9 mouse cellular contexts compared by ENCODE assay signal in genomic region chr12:104912281-104912933, GRCm38 (mm10). TPM values are rescaled to one million over a fixed set of nuclear protein-coding genes. Genes with fewer than 3 reads are reported as not detected.
DNase-seq lines count a peak whose midpoint lies in the region.
"Had no signal": no experiment of that assay in that cellular context is flagged by ENCODE, and none has a peak within 500 bp of the region (broad histone marks: within the 10 kb centered on the region; RNA-seq: fewer than 3 reads in every experiment).

No protein-coding gene starts in this region.

- intact Hi-C loops in heart, postnatal 10 days (cut with DNase I): no loop called here

- DNase-seq in gastrocnemius, adult 18-20 months (ENCODE audit: low spot score): peak; percentile 5
- DNase-seq in gastrocnemius, postnatal 25 days: no peak
- peak; percentile 69 for DNase-seq in right cerebral cortex, adult 18-20 months
- DNase-seq in right cerebral cortex, postnatal 25 days: no peak
- peak; percentile 54 to 83 for DNase-seq in layer of hippocampus, postnatal 14 days (ENCODE audit: low spot score in 2 of 2)
- DNase-seq in adrenal gland, adult (ENCODE audit: inconsistent age in 2 of 2, low spot score in 1 of 2): no peak
- DNase-seq in thymus, postnatal 14 days: no peak
- no peak for DNase-seq in heart, postnatal 10 days
- DNase-seq: lung, postnatal 36 days had no signal

RNA-seq across cellular contexts. Expression of gene Clmn, which starts 47.5 kb away (rescaled TPM):
- total RNA-seq in gastrocnemius, adult 18-20 months (2021): 1 to 10 TPM; 1.6 to 2.4 TPM
- total RNA-seq in gastrocnemius, postnatal 25 days (2021): 1 to 10 TPM; 2.6 to 4.2 TPM
- 10 to 100 TPM; 67.8 to 72.5 TPM for total RNA-seq in layer of hippocampus, postnatal 14 days (2021)
- total RNA-seq in heart, postnatal 10 days (2021): 1 to 10 TPM; 1.5 to 1.8 TPM

Comparison
In these comparisons a context has a peak if more than half of its experiments do, and no peak if none do; other contexts are left out.
1. DNase-seq: peak in gastrocnemius, adult 18-20 months (single experiment), right cerebral cortex, adult 18-20 months (single experiment) and layer of hippocampus, postnatal 14 days (2 of 2); none in gastrocnemius, postnatal 25 days (single experiment), right cerebral cortex, postnatal 25 days (single experiment), adrenal gland, adult (0 of 2), thymus, postnatal 14 days (single experiment) and heart, postnatal 10 days (0 of 2).
2. RNA of gene Clmn, which starts 47.5 kb away (total RNA-seq): 67.8 to 72.5 TPM in layer of hippocampus, postnatal 14 days; 2.6 to 4.2 TPM in gastrocnemius, postnatal 25 days, 1.6 to 2.4 TPM in gastrocnemius, adult 18-20 months and 1.5 to 1.8 TPM in heart, postnatal 10 days; every median in the first group is over 10 times any median in the second.